Mouse (Mus musculus) B cell, adult 2 months (primary cell): ENCODE data around the gene Dennd5a.

ENCODE experiments used
- DNase-seq, 2 experiments: peaks; one replicate each; pipeline ENCODE4 v3.0.0; 2022

Dennd5a gene

DNA sequence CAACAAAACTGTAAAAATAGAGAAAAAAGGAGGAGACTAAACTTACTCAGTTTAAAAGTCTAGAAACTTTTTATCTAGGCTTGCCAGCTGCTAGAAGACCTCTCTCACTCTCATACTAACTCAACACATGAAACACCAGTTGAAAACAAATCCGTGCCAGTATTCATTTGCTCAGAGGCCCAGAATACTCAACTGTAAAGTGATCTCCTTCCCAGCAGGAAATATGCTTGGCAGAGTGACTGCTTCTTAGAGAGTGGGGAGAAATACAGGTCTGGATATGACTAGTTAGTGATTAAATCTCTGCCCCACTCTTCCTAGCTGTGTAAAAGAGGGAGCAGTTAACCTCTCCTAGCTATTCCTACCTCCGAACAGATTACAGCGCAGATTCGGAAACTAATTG lies 2.3 kb upstream of the Dennd5a start:
- DNase-seq: no peak

DNA sequence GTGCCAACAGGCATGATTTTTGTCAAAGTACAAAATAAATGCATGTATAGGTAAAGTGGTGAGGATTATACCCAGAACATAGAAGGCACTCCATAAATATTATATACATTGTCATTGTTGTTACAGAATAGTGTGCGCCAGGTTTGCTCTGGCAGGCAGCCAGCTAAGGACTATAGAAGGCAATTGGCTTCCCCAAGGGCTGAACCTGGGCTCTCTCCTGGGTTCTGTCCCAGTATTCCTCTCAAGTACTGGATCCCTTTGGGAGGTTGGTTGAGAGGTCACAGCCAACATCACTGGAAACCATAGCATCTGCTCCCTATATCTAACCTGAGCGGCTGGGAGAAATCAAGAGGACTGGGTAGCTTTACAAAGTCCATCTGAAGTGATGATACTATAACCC lies 1.3 kb upstream of the Dennd5a start:
- DNase-seq: no peak

DNA sequence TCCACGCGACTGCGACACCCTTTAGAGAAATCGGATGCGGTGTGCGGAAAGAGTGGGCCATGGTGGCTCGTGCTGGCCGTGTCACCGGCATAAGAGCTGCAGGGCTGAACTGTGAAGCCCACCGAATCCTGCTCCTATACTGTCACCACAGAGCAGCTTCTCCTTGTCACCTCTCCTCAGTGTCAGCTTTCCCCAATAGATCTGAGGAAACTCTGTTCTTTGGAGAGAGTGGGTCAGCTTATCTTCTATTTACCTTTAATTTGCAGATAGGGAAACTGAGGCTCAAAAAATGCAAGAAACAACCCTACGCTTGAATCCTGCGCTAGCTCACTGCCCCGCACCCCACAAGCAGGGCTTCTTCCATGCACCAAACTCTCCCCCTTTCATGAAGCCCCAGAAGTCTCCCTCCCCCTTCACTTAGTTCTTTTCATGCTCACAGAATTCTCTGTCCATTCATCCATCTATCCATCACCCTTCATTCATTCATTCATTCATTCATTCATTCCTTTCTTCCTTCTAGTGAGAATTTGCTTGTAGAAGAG lies 414 bp upstream of the Dennd5a start:
- no peak for DNase-seq

- peak; percentile 61 for DNase-seq
Observed at GRCm38 (mm10) chr7:109958843-109959715, 1.2 kb downstream of the Dennd5a start.

DNA sequence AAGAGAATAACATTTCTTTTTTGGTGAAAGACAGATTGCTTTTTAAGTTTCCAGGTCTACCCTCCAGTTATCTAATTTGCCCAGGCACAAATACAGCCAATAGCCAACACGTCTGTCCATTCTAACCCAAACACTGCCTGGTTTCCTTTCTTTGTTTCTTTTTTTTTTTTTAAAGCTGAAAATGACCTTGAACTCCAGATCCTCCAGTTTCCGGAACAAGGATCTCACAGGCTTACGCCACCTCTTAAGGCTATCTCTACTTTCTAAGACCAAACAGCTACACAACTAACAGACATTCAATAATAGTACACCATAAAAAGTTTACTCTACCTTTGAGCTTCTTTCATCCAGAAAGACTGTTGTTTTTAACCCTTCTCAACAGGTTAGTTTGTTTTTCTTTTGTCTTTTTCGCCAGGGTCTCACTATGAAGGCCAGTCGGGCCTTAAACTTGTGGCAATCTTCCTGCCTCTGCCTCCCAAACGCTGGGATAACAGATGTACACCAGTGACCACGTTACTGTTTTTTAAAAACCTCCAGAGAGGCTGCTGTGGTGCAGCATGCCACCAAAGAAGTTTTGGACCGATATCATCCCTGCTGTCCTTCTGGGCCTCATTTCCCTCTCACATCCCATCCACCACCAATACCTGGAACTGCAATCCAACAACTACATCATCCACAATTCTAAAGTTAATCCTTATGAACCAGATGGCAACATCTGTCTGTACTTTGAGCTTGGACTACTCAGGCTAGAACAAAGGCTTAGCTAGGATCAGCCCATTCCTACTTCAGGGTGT lies 2.1 kb downstream of the Dennd5a start:
- DNase-seq: no peak

DNA sequence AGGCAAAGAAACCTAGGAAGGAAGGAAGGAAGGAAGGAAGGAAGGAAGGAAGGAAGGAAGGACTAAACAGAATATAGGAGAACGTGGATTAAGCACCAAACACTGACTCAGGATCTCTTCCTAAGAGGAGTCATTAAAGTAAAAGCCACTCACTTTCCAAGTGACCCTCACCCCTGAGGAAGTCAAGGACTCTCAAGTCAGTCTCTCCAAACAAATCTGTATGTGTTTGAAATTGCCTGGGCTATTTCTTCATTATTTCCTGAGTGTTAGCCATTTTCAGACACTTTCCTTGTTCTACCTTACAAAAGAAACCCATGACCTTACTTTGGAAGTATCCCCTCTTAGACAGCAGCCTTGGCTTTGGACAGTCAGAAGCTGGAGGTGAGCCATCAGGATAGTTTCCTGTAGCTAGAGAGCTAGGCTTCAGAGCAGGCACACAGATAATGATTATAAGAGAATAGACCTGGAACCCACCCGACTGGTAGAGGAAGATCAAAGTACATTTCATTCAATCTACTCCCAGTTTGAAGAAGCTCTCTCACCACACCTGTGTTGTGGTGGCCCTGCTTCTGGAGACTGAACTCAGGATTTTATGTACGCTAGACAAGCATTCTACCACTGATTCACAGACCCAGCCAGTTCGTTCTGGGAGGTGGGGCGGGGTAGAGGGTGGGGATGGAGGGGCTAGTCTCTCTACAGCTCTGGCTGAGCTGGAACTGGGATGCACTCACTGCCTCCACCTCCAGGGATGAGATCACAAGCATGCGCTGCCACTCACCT lies 5.5 kb downstream of the Dennd5a start:
- no peak for DNase-seq

- DNase-seq: peak; percentile 30 to 33
Observed at GRCm38 (mm10) chr7:109951297-109951696, 9.0 kb downstream of the Dennd5a start.

- no peak for DNase-seq
Observed at GRCm38 (mm10) chr7:109944421-109945034, 15.7 kb downstream of the Dennd5a start.

- DNase-seq: no peak
Observed at GRCm38 (mm10) chr7:109929628-109930027, 30.6 kb downstream of the Dennd5a start.

- no peak for DNase-seq
Observed at GRCm38 (mm10) chr7:109928365-109928764, 31.9 kb downstream of the Dennd5a start.

DNA sequence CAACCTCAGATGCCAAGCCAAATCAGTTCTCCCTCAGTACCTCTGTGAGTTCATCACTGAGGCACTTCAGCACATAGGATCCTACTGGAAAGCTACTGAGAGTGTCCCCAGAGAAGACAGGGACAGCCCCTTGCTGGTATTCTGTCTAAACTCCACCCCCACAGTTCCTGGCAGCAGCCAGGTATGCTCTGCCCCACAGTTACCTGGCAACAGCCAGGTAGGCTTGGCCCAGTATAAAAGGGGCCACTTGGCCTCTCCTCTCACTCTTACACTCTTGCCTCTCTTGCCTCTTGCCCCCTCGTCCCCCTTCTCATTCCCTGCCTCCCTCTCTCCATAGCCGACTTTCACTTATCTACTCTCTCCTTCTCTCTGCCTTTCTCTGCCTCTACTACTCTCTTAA lies 35.3 kb downstream of the Dennd5a start:
- no peak for DNase-seq

GRCm38 (mm10) chr7:109922889-109923288 lies 37.4 kb downstream of the Dennd5a start:
- DNase-seq: no peak

- no peak for DNase-seq
Observed at GRCm38 (mm10) chr7:109906165-109906564, 54.1 kb downstream of the Dennd5a start.

DNA sequence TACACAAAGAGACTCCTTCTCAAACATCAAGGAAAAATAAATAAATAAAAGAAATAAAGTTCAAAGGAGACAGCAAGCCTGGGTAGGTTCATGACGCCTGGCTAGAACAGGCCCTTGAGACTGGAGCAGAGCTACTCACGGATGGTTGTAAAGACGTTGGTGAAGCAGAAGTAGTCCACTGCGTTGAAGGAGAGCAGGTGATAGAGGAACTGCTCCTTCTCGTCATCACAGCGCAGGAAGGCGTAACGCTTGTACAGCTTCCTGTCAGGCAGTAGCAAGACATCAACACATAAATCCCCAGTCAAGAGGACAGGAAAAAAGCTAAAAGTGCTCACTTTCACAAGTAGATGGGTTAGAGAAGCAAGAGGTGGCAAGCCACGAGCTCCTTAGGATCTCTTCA lies 59.3 kb downstream of the Dennd5a start:
- peak; percentile 60 to 66 for DNase-seq

GRCm38 (mm10) chr7:109898911-109899310 lies 61.4 kb downstream of the Dennd5a start:
- DNase-seq: no peak

- DNase-seq: peak; percentile 65 to 66
Observed at GRCm38 (mm10) chr7:109892530-109892929, 67.7 kb downstream of the Dennd5a start.

- no peak for DNase-seq
Observed at GRCm38 (mm10) chr7:109891786-109892185, 68.5 kb downstream of the Dennd5a start.

DNA sequence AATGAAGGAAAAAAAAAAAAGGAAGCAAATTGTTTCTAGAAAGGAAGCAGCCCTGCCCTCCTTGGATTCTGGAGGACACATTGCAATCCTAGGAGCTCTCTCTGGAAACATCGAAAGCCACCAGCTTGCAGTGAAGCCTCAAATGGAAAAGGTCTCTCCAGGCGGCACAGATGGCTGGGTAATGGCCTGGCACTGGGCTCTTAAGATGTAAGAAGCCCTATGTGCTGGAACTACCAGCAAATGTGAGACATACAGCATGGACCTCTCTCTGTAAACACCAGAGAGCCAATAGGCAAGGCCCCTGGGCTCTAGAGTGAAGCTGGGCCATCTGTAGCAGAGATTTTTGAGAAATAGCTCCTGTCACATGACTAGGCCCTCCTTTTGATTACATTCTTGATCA lies 70.0 kb downstream of the Dennd5a start:
- DNase-seq: no peak

- DNase-seq: no peak
Observed at GRCm38 (mm10) chr7:109889300-109889699, 71.0 kb downstream of the Dennd5a start.

DNA sequence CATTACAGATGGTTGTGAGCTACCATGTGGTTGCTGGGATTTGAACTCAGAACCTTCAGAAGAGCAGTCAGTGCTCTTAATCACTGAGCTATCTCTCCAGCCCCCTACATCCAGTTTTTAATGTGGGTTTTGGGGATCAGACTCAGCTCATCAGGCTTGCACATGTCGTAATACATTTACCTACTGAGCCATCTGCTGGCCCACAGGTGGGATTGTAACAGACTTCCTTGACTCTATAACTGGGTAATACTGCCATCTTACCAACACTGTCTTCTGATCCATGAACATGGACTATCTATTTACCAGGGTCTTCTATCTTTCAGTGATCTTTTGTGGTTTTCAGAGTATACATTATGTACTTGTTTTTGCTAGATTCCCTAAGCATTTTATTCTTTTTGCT lies 74.0 kb downstream of the Dennd5a start:
- DNase-seq: no peak

GRCm38 (mm10) chr7:109882574-109882973 lies 77.7 kb downstream of the Dennd5a start:
- no peak for DNase-seq

- no peak for DNase-seq
Observed at GRCm38 (mm10) chr7:109881561-109882099, 78.6 kb downstream of the Dennd5a start.
